ENCODE assay signal across 23 mouse cellular contexts in the genomic region with DNA sequence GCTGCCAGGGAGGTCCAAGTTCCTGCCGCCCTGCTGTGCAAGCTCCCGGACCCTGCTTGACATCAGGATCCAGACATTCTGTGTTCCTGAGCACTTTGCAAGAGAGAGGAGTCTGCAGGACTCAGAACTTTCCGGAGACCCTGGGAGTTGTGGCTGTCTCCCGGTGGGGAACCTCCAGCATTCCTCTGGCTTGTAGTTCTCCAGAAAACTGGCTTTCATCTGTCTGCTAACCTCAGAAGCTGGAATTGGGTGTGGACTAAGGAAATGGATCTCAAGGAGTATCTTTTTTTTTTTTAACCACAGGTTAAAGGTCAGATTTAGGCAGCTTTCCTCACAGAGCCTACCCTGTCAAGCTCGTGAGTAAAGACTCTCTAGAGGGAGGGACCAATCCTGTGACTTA.
DNase-seq lines count a peak whose midpoint lies in the region; ATAC-seq and TF ChIP-seq lines count a peak whose summit lies in the region.
"Had no signal": no experiment of that assay in that cellular context is flagged by ENCODE, and none has a peak within 500 bp of the region (broad histone marks: within the 10 kb centered on the region; RNA-seq: fewer than 3 reads in every experiment).

No protein-coding gene starts in this region.

- H3K9ac ChIP-seq in hindbrain, embryonic 11.5 days (ENCODE audit: low read depth, low read length), result no peak overlapping the region
- H3K9ac ChIP-seq: heart, embryonic 12.5 days; hindbrain, embryonic 13.5 days; intestine, embryonic 15.5 days had no signal

- DNase-seq in embryo, embryonic 9.5 days (ENCODE audit: extremely low spot score), result peak; percentile 21
- DNase-seq in embryo, embryonic 11 days, result no peak
- DNase-seq in hindbrain, embryonic 10.5 days (ENCODE audit: low spot score), result no peak
- DNase-seq in hindbrain, embryonic 11.5 days (ENCODE audit: low spot score), result no peak
- DNase-seq in R1 (ENCODE audit: low read depth, low spot score) (peak; percentile 94), liver (no peak)
- no peak for DNase-seq in testis, postnatal 14 days (ENCODE audit: low spot score)
- DNase-seq: adrenal gland, postnatal 25 days; cerebellum, adult 18-20 months; cerebellum, adult 9-11 months; cerebellum, postnatal 36 days; gastrocnemius, postnatal 10 days; heart, adult 2 months; heart, postnatal 36 days; kidney, adult 8-10 months had no signal

- WGBS in hindbrain, embryonic 10.5 days, result 28% methylated on average over 5 of the region's 5 CpGs
- WGBS in hindbrain, embryonic 11.5 days, result 38% methylated on average over 5 of the region's 5 CpGs

- H3K4me2 ChIP-seq in hindbrain, embryonic 11.5 days (replicated peaks; ENCODE audit: low read depth, low read length), result no peak overlapping the region
- H3K4me2 ChIP-seq: heart, embryonic 12.5 days; hindbrain, embryonic 13.5 days; intestine, embryonic 15.5 days had no signal

- no peak for ATAC-seq in hindbrain, embryonic 11.5 days (ENCODE audit: low FRiP score)
- ATAC-seq: activated CD4-positive, CD25-positive, alpha-beta regulatory T cell, adult 4 months; forebrain, embryonic 14.5 days; hindbrain, postnatal 0 days; intestine, embryonic 15.5 days had no signal

- H3K36me3 ChIP-seq in hindbrain, embryonic 10.5 days, result no peaks in the 10 kb centered on the region
- no peaks in the 10 kb centered on the region for H3K36me3 ChIP-seq in hindbrain, embryonic 11.5 days (ENCODE audit: control insufficient read depth, insufficient read depth, low read length)
- no peaks in the 10 kb centered on the region for H3K36me3 ChIP-seq in E14TG2a.4 (ENCODE audit: insufficient read depth, low read length)
- H3K36me3 ChIP-seq: heart, embryonic 12.5 days; hindbrain, embryonic 13.5 days; intestine, embryonic 15.5 days had no signal

- H3K9me3 ChIP-seq in hindbrain, embryonic 10.5 days, result no peaks in the 10 kb centered on the region
- H3K9me3 ChIP-seq in hindbrain, embryonic 11.5 days (ENCODE audit: control insufficient read depth, low read length), result no peaks in the 10 kb centered on the region
- no peaks in the 10 kb centered on the region for H3K9me3 ChIP-seq in E14TG2a.4 (ENCODE audit: low read length)
- H3K9me3 ChIP-seq: G1E; heart, embryonic 12.5 days; hindbrain, embryonic 13.5 days; intestine, embryonic 15.5 days had no signal

- H3K4me1 ChIP-seq in hindbrain, embryonic 10.5 days (replicated peaks), result peaks cover 44% of the 10 kb centered on the region
- peaks cover 5% of the 10 kb centered on the region; the same call in 1 of the 2 replicates for H3K4me1 ChIP-seq in hindbrain, embryonic 11.5 days (replicated peaks; ENCODE audit: control insufficient read depth, insufficient read depth, low read length)
- peaks cover 54% of the 10 kb centered on the region for H3K4me1 ChIP-seq in E14TG2a.4 (replicated peaks; ENCODE audit: low read depth, low read length)

- TF ChIP-seq CTCF in E14TG2a.4 (conservative IDR thresholded peaks at IDR 0.05; ENCODE audit: low read length), result no peak

- peaks cover 13% of the 10 kb centered on the region; the same call in 1 of the 2 replicates for H3K27me3 ChIP-seq in hindbrain, embryonic 10.5 days (ENCODE audit: insufficient read depth, poor library complexity, severe bottlenecking)
- no peaks in the 10 kb centered on the region for H3K27me3 ChIP-seq in hindbrain, embryonic 11.5 days (ENCODE audit: control insufficient read depth, insufficient read depth, low read length)
- peaks cover 3% of the 10 kb centered on the region; the same call in 1 of the 2 replicates for H3K27me3 ChIP-seq in E14TG2a.4 (ENCODE audit: insufficient read depth, low read length)
- H3K27me3 ChIP-seq: intestine, embryonic 15.5 days had no signal

- H3K4me3 ChIP-seq in hindbrain, embryonic 10.5 days, result no peak overlapping the region
- H3K4me3 ChIP-seq in hindbrain, embryonic 11.5 days (ENCODE audit: low read depth, low read length), result no peak overlapping the region
- H3K4me3 ChIP-seq in E14TG2a.4 (replicated peaks; ENCODE audit: low read length), result 0 out of 2 replicates have a peak overlapping the region, but pooled peaks have one; percentile 14
- H3K4me3 ChIP-seq: heart, adult 2 months; heart, embryonic 12.5 days; hindbrain, embryonic 13.5 days; intestine, embryonic 15.5 days had no signal

- peak overlapping the region; percentile 24; the same call in 1 of the 2 replicates for H3K27ac ChIP-seq in hindbrain, embryonic 10.5 days
- H3K27ac ChIP-seq in hindbrain, embryonic 11.5 days (ENCODE audit: low read depth, low read length), result no peak overlapping the region
- H3K27ac ChIP-seq: heart, adult 2 months; hindbrain, embryonic 13.5 days; hindbrain, postnatal 0 days; intestine, embryonic 15.5 days had no signal

Comparison
In these comparisons a context has a peak if more than half of its experiments do, and no peak if none do; other contexts are left out.
1. DNase-seq: peak in embryo, embryonic 9.5 days (single experiment) and R1 (single experiment); none in embryo, embryonic 11 days (single experiment), hindbrain, embryonic 10.5 days (single experiment), hindbrain, embryonic 11.5 days (single experiment), testis, postnatal 14 days (single experiment) and liver (single experiment).